Mouse (Mus musculus) kidney, embryonic 16.5 days (tissue): Measurements from ENCODE around the gene Hltf. TPM values are rescaled to one million over a fixed set of nuclear protein-coding genes. Genes with fewer than 3 reads are reported as not detected.

Source experiments
- ATAC-seq: fragments of 200-750 bp; cut with Nextera tagmentation; 2 replicates; pipeline ENCODE4 v1.8.0; 2017; ENCODE audit warnings: moderate TSS enrichment; ENCODE audit not compliant: low FRiP score, low TSS enrichment
- H3K27ac ChIP-seq: fragments of 300-500 bp; sonication (generic); 2 replicates; pipeline ENCODE4 v1.5.1; 2014; ENCODE audit warnings: low read length
- H3K27me3 ChIP-seq: fragments of 300-500 bp; sonication (generic); 2 replicates; pipeline ENCODE4 v1.6.1; 2014; ENCODE audit warnings: low read length, control low read depth, mixed read lengths; ENCODE audit not compliant: insufficient read depth
- H3K36me3 ChIP-seq: fragments of 300-500 bp; sonication (generic); 2 replicates; pipeline ENCODE4 v1.6.1; 2014; ENCODE audit warnings: low read length, control low read depth, mixed read lengths; ENCODE audit not compliant: insufficient read depth
- H3K4me1 ChIP-seq: fragments of 300-500 bp; sonication (generic); 2 replicates; pipeline ENCODE4 v1.6.1; 2014; ENCODE audit warnings: low read length, control low read depth, mixed read lengths; ENCODE audit not compliant: insufficient read depth
- H3K4me2 ChIP-seq: fragments of 300-500 bp; sonication (generic); replicated peaks from 2 replicates; pipeline ENCODE4 v1.6.1; 2014; ENCODE audit warnings: low read depth, low read length
- H3K4me3 ChIP-seq: fragments of 300-500 bp; sonication (generic); 2 replicates; pipeline ENCODE4 v1.5.1; 2014; ENCODE audit warnings: mild to moderate bottlenecking, low read length
- H3K9ac ChIP-seq: fragments of 300-500 bp; sonication (generic); replicated peaks from 2 replicates; pipeline ENCODE4 v1.6.1; 2014; ENCODE audit warnings: low read length
- H3K9me3 ChIP-seq: fragments of 300-500 bp; sonication (generic); 2 replicates; pipeline ENCODE4 v1.6.1; 2016; ENCODE audit warnings: low read length, control low read depth
- WGBS: fragments of 180-500 bp; shearing (Covaris S2); extraction: QIAGEN DNeasy Blood & Tissue Kit; methylation state at CpG from one replicate; pipeline ENCODE4 v1.1.7; 2014; 5-methylcytosine and 5-hydroxymethylcytosine counted together
- polyA plus RNA-seq: library from polyadenylated mRNA; unstranded; fragments of >200 nt; fragmentation: Nextera tagmentation; extraction: Ambion mirVana; gene quantifications from 2 replicates; pipeline ENCODE4 v1.2.1, GENCODE M21; 2015

The Hltf gene
- polyA plus RNA-seq, 1 experiment from 2014 or later: 15.8 TPM

DNA sequence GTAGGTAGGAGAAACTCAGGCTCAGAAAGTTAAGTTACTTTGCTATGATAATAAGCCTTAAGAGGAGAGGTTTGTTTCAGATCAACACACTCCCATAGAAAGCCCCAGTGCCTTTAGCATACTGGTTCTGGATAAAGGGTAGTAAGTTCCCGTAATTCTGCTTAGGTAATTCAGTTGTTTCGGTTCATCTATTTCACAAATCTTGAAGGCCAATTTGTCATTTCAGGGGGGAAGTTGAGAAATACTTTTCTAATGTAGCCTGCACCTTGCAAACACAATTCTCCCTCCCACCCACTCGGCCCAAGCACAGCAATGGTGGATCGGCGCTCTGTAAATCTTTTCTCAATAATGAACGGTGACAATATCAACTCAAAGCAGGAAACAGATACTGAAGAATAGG lies 97.9 kb downstream of the Hltf start:
- ATAC-seq: no peak
- H3K4me3 ChIP-seq: peak overlapping the region; percentile 76; the same call in 1 of the 2 replicates
- no peaks in the 10 kb centered on the region for H3K4me1 ChIP-seq
- no peaks in the 10 kb centered on the region for H3K27me3 ChIP-seq
- no peak overlapping the region for H3K27ac ChIP-seq
- peak overlapping the region; percentile 68 for H3K4me2 ChIP-seq
- H3K9ac ChIP-seq: no peak overlapping the region
- H3K36me3 ChIP-seq: no peaks in the 10 kb centered on the region
- WGBS: 73% methylated on average over 6 of the region's 6 CpGs
- H3K9me3 ChIP-seq: no peaks in the 10 kb centered on the region; the same call in 1 of the 2 replicates

DNA sequence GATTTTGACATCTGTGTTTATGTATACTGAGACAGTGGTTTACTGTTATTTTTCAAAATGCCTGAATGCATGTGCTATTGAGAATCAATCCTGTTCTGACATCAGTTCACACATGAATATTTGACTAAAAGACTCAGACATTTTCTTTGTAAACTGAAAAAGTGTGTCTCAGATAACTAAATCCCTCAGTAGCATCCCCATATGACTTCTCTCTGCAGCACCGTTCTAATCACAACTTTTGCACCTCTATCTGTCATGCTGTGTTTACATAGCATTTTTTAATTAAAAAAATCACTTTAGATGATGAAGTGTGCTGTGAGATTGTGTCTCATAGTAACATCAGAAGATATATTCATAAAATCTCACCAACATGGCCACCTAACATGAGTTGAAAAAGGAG lies 109.9 kb downstream of the Hltf start:
- no peak overlapping the region for H3K27ac ChIP-seq
- no peaks in the 10 kb centered on the region for H3K9me3 ChIP-seq
- no peaks in the 10 kb centered on the region for H3K36me3 ChIP-seq
- no peak for ATAC-seq
- 76% methylated on average over 1 of the region's 1 CpGs for WGBS
- H3K4me3 ChIP-seq: no peak overlapping the region
- no peak overlapping the region for H3K9ac ChIP-seq
- H3K4me2 ChIP-seq: no peak overlapping the region
- H3K27me3 ChIP-seq: no peaks in the 10 kb centered on the region
- H3K4me1 ChIP-seq: no peaks in the 10 kb centered on the region

Other genes starting within 250 kb of the Hltf start
- 1.0 and 1.1 TPM in 2 replicates for gene Cp, start 100.8 kb upstream of the Hltf start, polyA plus RNA-seq
- 11.8 and 12.4 TPM in 2 replicates for gene Hps3, start 22.5 kb upstream of the Hltf start, polyA plus RNA-seq
- gene Gyg, start 97.5 kb downstream of the Hltf start, polyA plus RNA-seq: 46.4 and 48.0 TPM in 2 replicates
- 2.2 and 2.4 TPM in 2 replicates for gene Cpa3, start 184.4 kb downstream of the Hltf start, polyA plus RNA-seq
- 0.55 and 0.66 TPM in 2 replicates for gene Cpb1, start 217.9 kb downstream of the Hltf start, polyA plus RNA-seq